Mouse (Mus musculus) cerebellum, adult 8-10 months (tissue): ENCODE measurements at regions not wholly inside any gene's neighbourhood (a gene's known extent, or its start where the extent isn't known, plus 50 kb on each side); places are given as distances from the start of the nearest gene placed in this dataset.
"Not testable (repeated sequence)": the region's sequence is repeated elsewhere in the genome, so short reads cannot be mapped to it uniquely, and the experiment has no call there.

ENCODE experiments used
- DNase-seq: peaks from one replicate; pipeline ENCODE4 v3.0.0; 2022

DNA sequence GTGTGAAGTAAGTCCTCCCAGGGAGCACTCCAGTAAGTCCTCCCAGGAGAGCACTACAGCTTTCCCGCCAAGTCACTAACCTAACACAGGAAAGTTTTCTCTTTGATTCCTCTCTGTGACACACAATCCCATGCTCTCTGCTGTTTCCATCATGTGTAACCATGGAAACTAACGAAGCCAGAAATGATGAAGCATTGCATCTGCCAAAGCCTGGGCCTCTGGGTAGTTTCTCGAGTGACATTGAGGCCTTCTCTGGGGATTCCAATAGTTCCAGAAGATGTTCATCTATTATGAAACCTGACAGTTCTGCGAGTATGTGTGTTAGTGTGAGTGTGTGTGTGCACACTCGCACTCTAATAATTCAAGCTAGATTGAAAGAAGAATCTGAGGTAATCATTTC, 140.7 kb upstream of the Zfp637 start:
- DNase-seq: no peak

DNA sequence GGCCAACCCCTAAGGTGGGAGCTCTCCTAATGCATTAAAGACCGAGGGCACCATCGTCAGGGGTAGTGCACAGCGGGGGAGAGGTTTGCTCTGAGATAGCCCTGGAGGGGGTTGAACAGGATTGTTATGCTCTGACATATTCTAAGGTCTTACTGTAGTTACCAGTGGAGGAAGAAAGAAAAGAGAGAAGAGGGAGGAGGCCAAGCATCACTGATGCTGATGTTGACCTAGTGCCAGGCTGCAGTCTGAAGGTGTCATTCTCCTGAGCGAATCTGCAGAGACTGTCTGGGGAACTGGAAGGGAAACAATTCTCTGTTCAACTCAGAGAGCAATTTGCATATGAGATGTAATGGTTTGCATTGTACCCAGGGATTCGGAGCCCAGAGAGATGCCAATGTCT, 139.4 kb upstream of the Zfp637 start:
- no peak for DNase-seq

DNA sequence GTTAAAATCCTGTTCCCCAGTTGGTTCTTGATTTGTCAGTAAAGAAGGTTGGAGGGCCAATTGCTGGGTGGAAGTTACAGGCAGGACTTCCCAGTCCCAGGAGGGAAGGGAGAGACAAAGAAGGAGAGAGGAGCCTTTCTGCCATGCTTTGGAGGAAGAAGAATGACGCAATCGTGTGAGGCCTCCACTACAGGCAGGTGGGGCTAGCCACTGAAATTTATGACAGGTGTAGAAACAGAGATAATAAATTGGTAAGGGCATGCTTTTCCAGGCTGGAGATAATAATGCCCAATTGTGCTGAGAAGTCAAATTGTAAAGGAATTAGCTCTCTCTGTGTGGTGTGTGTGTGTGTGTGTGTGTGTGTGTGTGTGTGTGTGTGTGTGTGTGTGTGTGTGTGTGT, 135.0 kb upstream of the Zfp637 start:
- DNase-seq: no peak

DNA sequence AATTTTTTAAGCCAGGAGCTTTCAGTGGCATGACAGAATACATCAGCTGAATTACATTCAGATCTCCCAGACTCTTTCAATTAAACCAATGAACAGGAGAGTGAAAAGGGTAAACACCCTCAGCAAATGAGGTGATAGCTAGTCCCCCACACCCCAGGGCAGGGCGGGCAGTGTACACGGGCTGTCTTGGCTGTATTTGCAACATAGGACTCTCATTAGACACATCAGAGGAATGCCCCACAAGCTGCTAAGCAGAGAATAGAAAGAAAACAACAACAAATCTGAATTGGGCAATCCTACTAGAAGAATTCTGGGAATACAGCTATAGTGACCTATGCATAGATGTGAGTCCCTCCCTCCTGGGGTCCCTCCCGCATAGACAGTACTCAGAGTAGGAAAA, 131.8 kb upstream of the Zfp637 start:
- no peak for DNase-seq

DNA sequence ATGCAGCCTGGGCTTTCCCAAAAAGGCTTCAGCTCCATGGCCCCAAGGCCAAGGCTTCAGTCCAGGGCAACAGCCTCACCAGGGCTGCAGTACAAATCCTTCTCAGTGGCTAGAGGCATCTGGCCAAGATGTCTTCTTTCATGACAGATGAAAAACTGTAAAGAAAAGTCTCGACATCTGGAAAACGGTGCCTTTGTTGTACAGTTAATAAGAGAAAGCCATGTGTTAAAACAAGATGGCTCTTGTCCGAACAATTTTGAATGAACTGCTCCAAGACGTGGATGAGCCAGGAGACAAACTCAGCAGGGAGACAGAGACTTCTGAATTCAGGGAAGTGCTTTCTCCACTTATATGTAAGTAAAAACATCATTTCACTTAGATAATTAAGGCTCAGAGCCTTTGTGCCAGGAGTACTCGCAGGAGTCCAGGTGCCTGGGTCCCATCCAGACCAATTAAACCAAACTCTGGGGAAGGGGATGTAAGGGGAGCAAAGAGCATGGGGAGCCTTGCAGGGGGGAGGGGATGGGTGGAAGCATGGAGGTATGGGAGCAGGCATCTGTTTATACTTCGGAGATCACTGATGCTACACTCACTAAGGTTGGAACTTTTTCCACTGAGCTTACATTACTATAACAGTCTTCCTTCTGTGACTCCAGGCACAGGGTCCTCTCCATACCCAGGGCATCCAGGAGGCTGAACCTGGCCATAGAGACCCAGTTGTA, 125.8 kb upstream of the Zfp637 start:
- no peak for DNase-seq

DNA sequence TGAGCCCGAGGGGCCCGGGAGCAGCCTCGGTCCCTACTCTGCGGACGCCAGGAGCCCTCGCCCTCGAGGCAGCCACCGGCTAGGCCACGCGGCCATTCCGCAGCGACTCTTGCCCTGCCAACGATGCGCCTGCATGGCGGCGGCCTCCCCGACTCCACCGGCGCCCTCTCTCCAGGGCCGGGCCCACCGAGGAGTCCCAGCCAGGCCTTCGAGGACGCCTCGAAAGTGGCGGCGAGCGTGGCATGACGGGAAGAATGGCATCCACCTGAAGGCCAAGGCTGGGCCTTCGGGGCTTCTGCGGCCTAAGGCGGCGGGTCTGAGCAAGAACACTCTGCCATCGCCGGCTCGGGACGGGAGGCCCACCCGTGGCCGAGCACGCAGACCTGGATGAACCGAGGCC, 124.6 kb upstream of the Zfp637 start:
- not testable (repeated sequence) for DNase-seq

DNA sequence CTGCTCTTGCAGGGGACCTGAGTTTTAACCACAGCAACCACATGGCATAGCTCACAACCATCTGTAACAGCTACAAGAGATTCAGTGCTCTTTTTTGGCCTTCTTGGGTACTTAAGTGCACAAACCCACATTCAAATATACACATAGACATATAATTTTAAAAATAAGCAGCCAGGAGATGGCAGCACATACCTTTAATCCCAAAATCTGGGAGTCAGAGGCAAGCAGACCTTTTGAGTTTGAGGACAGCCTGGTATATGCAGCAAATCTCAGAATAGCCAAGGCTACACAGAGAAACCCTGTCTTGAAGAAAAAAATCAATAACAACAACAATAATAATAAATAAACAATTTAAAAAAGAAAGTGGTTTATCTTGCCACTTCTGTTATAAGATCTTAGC, 88.6 kb upstream of the Zfp637 start:
- DNase-seq: not testable (repeated sequence)

DNA sequence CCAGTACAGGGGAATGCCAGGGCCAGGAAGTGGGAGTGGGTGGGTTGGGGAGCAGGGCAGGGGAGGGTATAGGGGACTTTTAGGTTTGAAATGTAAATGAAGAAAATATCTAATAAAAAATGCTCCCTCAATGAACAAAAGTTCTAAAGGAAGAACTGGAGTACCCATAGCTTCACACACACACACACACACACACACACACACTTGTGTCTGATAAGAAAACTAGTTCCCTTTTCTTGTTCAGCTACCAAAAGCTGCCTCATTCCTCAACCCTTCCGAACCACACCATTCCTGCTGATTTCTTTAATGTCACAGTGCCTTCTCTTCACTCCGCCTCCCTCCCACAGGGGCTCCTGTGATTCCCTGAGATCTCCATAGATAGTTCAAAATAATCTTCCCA, 85.3 kb upstream of the Zfp637 start:
- DNase-seq: not testable (repeated sequence)

DNA sequence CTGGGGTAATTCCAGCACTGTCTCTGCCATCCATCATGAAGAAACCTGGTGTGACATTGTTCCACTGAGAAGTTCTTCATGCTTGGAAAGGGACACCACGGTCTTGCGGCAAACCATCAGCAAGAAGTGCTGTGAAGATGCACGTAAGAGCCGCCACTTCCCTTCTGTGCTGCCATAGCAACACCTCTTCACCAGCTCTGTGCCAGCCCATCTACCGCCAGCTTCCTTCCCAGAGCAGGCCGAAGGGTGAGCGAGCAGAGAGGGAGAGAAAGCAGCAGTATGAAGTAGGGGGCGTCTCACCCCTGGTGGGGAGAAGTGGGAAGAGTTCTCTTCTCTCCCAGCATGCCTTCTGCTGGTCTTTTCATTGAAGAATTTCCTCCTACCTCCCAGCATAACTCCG, 84.8 kb upstream of the Zfp637 start:
- DNase-seq: no peak

DNA sequence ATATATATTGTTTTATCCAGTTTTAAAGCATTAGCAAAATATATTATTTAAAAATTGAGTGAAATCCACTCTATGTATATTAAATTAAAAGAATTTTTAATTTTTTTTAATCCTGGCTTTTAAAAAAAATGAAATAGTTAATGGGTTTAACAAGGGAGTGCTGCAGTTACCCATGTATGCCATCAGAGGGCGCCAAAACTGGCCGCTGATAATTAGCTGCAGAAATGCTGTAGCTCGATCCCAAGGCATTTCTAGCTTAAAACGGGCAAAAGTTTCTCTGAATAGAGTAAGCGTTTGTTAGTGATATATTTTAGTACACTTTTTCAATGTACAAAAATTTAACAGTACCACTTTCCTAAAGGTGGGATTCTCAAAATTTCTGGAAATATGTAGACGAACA, 82.5 kb upstream of the Zfp637 start:
- DNase-seq: peak; percentile 25

DNA sequence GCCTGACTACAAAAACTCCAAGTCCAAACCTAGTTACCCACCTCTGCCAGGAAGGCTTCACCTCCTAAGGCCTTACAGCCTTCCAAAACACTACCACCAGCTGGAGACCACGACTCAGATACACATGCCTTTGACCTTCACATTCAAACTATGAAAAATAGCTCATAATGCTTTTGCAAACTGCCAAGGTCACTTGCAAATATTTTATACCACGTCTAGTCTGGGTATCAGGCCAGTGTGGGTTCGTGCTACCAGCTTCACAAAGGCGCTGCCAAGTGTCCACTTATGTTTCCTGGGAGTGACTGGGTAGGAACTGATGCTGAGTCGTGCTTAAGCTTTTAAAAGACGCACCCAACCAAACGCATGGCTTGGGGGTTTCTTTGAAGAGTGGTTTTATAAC, 69.5 kb upstream of the Zfp637 start:
- no peak for DNase-seq

DNA sequence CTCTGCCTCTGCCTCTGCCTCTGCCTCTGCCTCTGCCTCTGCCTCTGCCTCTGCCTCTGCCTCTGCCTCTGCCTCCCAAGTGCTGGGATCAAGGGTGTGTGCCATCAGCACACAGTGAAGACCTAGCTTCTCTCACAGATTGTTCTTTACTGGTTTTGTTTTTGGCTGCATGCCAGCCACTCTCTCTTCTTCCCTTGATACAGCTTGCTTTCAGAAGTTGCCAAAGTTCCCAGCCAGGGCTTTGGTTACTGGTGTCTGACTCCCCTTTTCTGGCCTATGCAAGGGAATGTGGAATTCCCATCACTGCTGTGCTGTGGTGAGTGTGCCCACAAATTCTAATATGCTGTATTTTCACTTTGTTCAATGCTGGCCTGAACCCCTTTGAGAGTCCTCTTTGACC, 68.6 kb upstream of the Zfp637 start:
- no peak for DNase-seq

DNA sequence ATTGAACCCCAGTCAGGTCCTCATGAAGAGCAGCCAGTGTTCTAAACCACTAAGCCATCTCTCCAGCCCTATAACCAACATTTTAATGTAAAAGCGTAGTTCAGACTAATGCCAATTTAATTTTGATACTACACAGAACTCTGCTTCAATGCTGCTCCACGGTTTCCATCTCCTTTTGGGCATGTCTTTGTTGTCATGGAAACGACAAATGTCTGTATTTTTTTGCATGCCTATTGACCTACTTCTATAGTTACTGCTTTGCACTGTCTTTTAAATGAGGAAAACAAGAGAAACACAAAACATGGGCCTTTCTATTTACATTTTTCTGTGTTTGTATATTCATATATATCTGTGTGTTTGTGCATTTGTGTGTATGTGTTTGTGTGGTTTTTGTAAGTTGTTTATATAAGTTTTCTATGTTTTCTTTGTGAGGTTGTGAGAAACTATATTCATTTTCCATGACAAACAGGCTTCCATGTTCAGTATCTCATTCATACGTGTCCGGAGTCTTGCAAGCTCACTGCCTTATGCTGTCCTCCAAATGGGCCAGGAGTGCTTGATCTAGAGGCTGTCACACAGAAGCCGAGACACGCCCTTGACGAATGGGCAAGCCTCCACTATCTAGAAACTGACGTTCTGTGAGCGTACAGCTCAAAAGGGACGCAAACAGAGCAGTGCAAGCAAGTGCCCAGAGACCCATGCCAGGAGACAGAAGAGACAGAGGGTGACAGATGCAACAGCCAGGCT, 65.5 kb upstream of the Zfp637 start:
- DNase-seq: no peak

DNA sequence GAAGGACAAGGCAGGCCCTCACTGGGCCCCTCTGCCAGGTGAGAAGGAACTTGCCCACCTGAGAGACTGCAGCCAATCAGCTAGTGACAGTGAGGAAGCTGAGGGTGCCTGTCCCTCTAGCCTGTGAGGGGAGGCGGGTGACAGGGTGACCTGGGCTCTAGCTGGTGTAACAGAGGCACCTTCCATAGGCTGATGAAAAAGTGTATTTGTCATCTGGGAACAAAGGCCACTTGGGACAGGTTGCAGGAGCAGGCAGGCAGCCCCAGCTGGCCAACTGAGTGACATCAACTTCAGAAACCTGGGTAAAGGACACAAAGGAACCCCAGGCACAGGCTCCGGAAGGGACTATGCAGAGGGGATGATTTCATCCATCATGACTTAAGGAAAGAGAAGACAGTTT, 63.0 kb upstream of the Zfp637 start:
- no peak for DNase-seq

DNA sequence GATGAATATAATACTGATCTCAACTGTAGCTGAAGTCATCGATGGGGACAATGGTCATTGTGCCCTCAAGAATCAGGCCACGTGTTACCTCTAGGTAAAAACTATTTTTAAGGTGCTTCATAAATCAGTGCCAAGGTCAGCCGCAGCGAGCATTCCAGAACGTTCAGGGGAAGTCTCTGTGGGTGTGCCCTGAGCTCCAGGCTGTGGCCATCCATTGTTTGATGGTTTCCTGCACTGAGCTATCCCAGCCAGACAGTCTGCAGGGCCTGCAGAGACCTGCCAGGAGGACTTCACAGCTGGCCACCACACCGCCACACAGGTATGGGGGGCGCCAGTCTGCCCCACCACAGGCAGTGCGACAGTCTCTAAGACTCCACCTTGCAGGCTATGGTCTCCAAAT, 62.5 kb upstream of the Zfp637 start:
- DNase-seq: no peak

DNA sequence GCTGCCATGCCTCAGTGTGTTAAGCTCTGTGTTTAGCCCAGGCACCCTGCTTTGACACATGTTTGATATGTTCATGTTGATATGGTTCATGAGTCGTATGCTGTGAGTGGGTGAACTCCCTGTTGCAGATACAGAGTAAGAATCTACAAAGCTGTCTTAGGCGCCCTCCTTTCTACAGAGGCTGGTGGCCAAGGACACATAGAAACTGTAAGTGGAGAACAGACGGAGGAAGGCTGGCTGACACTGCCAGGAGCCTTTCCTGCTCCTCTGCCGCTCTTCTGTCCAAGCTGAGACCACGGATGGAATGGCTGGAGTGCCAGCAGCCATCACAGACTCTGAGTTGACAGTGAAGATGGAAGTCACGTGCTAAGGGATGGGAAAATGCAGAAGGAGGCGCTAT, 62.0 kb upstream of the Zfp637 start:
- DNase-seq: no peak

DNA sequence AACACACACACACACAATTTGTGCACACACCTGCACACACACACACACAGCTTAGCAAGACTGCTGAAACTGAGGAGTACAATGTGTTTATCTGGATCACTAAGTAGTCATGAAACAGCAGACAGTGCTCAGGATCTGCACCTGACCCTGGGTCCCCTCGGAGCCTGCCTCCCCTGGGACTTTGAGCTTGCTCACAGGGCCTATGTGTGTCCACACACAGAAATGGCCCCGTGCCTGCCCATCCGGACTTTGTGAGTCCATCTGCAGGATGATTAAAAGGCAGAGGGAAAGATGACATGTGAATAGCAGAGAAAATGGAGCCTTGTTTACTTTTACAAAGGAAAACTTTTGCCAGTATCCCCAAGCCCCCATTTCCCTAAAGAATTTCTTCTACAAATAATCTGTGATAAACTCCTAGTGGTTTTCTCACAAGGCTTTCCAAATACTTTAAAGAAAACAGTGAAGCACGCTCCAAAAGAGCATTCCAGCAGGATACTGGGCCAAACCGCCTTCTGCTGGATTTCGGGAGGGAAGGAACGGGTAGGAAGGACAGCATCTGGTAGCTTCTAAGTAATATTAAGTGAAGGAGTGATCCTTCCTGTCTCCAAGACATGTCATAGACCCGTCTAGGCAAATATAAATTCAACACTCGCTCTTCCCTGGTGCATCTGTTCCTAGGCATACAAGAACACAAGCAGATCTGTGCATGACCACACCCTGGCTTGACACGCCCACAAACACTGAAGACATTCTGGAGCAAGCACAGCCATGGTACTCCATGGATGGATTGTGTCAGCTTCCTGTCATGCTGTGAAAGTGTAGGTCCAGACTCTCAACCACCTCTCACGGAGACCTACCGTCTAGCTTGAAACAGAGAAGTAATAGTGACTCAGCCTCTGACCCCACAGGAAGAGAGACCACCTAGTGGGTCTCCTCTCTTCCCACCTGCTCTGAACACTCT, 52.1 kb upstream of the Zfp637 start:
- no peak for DNase-seq

DNA sequence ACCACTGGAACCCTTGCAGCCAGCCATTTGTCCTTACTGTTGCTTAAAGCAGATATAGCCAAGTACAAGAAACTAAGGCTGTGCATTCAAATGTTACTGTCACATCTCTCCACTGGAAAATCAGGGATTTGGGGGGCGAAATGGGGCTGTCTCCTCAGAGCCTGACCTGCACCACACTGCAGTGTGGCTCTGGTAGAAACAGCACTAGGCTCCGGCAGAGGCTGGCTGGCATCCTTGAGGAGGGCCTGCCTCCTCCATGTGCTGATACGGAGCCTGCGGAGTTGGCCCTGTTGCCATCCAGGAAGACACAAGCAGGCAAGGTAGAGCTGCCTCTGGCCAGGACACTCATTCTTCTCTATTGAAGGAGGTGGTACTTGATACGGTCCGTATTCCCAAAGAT, 50.4 kb upstream of the Zfp637 start:
- DNase-seq: no peak
